Mouse (Mus musculus) lung, embryonic 14.5 days (tissue): Measurements from ENCODE around the gene Zfp280c. TPM values are rescaled to one million over a fixed set of nuclear protein-coding genes. Genes with fewer than 3 reads are reported as not detected.

ENCODE experiments used
- ATAC-seq: fragments of 200-750 bp; cut with Nextera tagmentation; 2 replicates; pipeline ENCODE4 v1.8.0; 2017; ENCODE audit warnings: mild to moderate bottlenecking, moderate TSS enrichment, moderate library complexity; ENCODE audit not compliant: insufficient read depth
- DNase-seq: peaks from one replicate; pipeline ENCODE4 v3.0.0-alpha.2; 2015
- H3K27ac ChIP-seq: fragments of 300-500 bp; sonication (generic); 2 replicates; pipeline ENCODE4 v1.5.1; 2014; ENCODE audit warnings: low read depth, mild to moderate bottlenecking, moderate library complexity
- H3K27me3 ChIP-seq: fragments of 300-500 bp; sonication (generic); 2 replicates; pipeline ENCODE4 v1.6.1; 2014; ENCODE audit warnings: low read length, control low read depth; ENCODE audit not compliant: insufficient read depth
- H3K36me3 ChIP-seq: fragments of 300-500 bp; sonication (generic); 2 replicates; pipeline ENCODE4 v1.6.1; 2014; ENCODE audit warnings: control low read depth; ENCODE audit not compliant: insufficient read depth
- H3K4me1 ChIP-seq: fragments of 300-500 bp; sonication (generic); 2 replicates; pipeline ENCODE4 v1.6.1; 2014; ENCODE audit warnings: antibody characterized with exemption, control low read depth; ENCODE audit not compliant: insufficient read depth
- H3K4me2 ChIP-seq: fragments of 300-500 bp; sonication (generic); 2 replicates; pipeline ENCODE4 v1.6.1; 2014; ENCODE audit warnings: mild to moderate bottlenecking
- H3K4me3 ChIP-seq: fragments of 300-500 bp; sonication (generic); 2 replicates; pipeline ENCODE4 v1.5.1; 2014; ENCODE audit warnings: low read depth, low read length
- H3K9ac ChIP-seq: fragments of 300-500 bp; sonication (generic); 2 replicates; pipeline ENCODE4 v1.6.1; 2014
- H3K9me3 ChIP-seq: fragments of 300-500 bp; sonication (generic); 2 replicates; pipeline ENCODE4 v1.6.1; 2016; ENCODE audit warnings: low read depth, low read length, control low read depth
- CTCF ChIP-seq: IDR thresholded peaks from 2 replicates; pipeline ENCODE4 v1.5.1; 2016; ENCODE audit warnings: antibody characterized with exemption, low read depth
- WGBS: fragments of 180-500 bp; shearing (Covaris S2); extraction: QIAGEN DNeasy Blood & Tissue Kit; methylation state at CpG from one replicate; pipeline ENCODE4 v1.1.7; 2014; 5-methylcytosine and 5-hydroxymethylcytosine counted together
- polyA plus RNA-seq: library from polyadenylated mRNA; unstranded; fragments of >200 nt; fragmentation: Nextera tagmentation; extraction: Ambion mirVana; gene quantifications from 2 replicates; pipeline ENCODE4 v1.2.1, GENCODE M21; 2014

Gene Zfp280c
- polyA plus RNA-seq, 1 experiment from 2014 or later = 16.4 TPM

- H3K4me1 ChIP-seq = no peaks in the 10 kb centered on the region
- TF ChIP-seq CTCF = no peak
- 80% methylated on average over 9 of the region's 9 CpGs for WGBS
- no peak overlapping the region for H3K27ac ChIP-seq
- DNase-seq (no peak), ATAC-seq (no peak)
- no peaks in the 10 kb centered on the region for H3K27me3 ChIP-seq
- peaks cover 2% of the 10 kb centered on the region; the same call in 1 of the 2 replicates for H3K36me3 ChIP-seq
- H3K4me2 ChIP-seq = no peak overlapping the region
- H3K9ac ChIP-seq = no peak overlapping the region
- no peak overlapping the region for H3K4me3 ChIP-seq
- no peaks in the 10 kb centered on the region for H3K9me3 ChIP-seq
These were observed 1.7 kb upstream of the Zfp280c start for GRCm38 (mm10) chrX:48596053-48596452.

- H3K27ac ChIP-seq = peak overlapping the region; percentile 73; the same call in 1 of the 2 replicates
- 6% methylated on average over 10 of the region's 15 CpGs for WGBS
- H3K9me3 ChIP-seq = no peaks in the 10 kb centered on the region
- ATAC-seq (peak; percentile 42; the same call in 1 of the 2 replicates), DNase-seq (peak; percentile 15)
- H3K4me1 ChIP-seq = no peaks in the 10 kb centered on the region
- no peaks in the 10 kb centered on the region for H3K27me3 ChIP-seq
- H3K4me3 ChIP-seq = peak overlapping the region; percentile 59
- peak overlapping the region; percentile 69 for H3K9ac ChIP-seq
- peak overlapping the region; percentile 58 for H3K4me2 ChIP-seq
- peaks cover 17% of the 10 kb centered on the region; the same call in 1 of the 2 replicates for H3K36me3 ChIP-seq
- no peak for TF ChIP-seq CTCF
These were observed 594 bp downstream of the Zfp280c start for GRCm38 (mm10) chrX:48593721-48594098.

- ATAC-seq (no peak), DNase-seq (no peak)
- Histone ChIP-seq H3K27me3 (no peaks in the 10 kb centered on the region), H3K27ac (no peak overlapping the region), H3K4me2 (no peak overlapping the region), H3K36me3 (peaks cover 13% of the 10 kb centered on the region), H3K4me3 (no peak overlapping the region), H3K4me1 (no peaks in the 10 kb centered on the region), H3K9ac (no peak overlapping the region), H3K9me3 (no peaks in the 10 kb centered on the region)
- TF ChIP-seq CTCF = no peak
These were observed 11.0 kb downstream of the Zfp280c start for GRCm38 (mm10) chrX:48583332-48583731.

- TF ChIP-seq CTCF = peak; percentile 87
- 32% methylated on average over 3 of the region's 3 CpGs for WGBS
- Histone ChIP-seq H3K9ac (no peak overlapping the region), H3K4me2 (no peak overlapping the region), H3K9me3 (no peaks in the 10 kb centered on the region), H3K4me3 (no peak overlapping the region), H3K27me3 (no peaks in the 10 kb centered on the region), H3K4me1 (no peaks in the 10 kb centered on the region), H3K36me3 (no peaks in the 10 kb centered on the region), H3K27ac (no peak overlapping the region)
- ATAC-seq (peak; percentile 70), DNase-seq (peak; percentile 89)
These were observed 62.1 kb downstream of the Zfp280c start for GRCm38 (mm10) chrX:48532175-48532574.

GRCm38 (mm10) chrX:48526435-48526834, 67.9 kb downstream of the Zfp280c start:
- no peak for DNase-seq
- 29% methylated on average over 2 of the region's 3 CpGs for WGBS

GRCm38 (mm10) chrX:48525866-48526265, 68.4 kb downstream of the Zfp280c start:
- Histone ChIP-seq H3K36me3 (no peaks in the 10 kb centered on the region), H3K9ac (no peak overlapping the region), H3K4me3 (no peak overlapping the region), H3K9me3 (no peaks in the 10 kb centered on the region), H3K27ac (no peak overlapping the region), H3K4me1 (no peaks in the 10 kb centered on the region), H3K4me2 (no peak overlapping the region), H3K27me3 (no peaks in the 10 kb centered on the region)
- TF ChIP-seq CTCF = no peak
- ATAC-seq (no peak), DNase-seq (peak; percentile 3)
- WGBS = 49% methylated on average over 8 of the region's 8 CpGs

More at GRCm38 (mm10) chrX:48526435-48526834, 67.9 kb downstream of the Zfp280c start:
- H3K36me3 ChIP-seq = no peaks in the 10 kb centered on the region
- no peaks in the 10 kb centered on the region for H3K27me3 ChIP-seq
- no peaks in the 10 kb centered on the region for H3K4me1 ChIP-seq
- no peak for TF ChIP-seq CTCF
- H3K9me3 ChIP-seq = no peaks in the 10 kb centered on the region
- no peak overlapping the region for H3K9ac ChIP-seq
- H3K4me3 ChIP-seq = no peak overlapping the region
- H3K4me2 ChIP-seq = no peak overlapping the region
- H3K27ac ChIP-seq = no peak overlapping the region
- ATAC-seq = no peak

- H3K9me3 ChIP-seq = no peaks in the 10 kb centered on the region
- no peaks in the 10 kb centered on the region for H3K27me3 ChIP-seq
- no peak for TF ChIP-seq CTCF
- H3K4me2 ChIP-seq = no peak overlapping the region
- WGBS = 52% methylated on average over 1 of the region's 1 CpGs
- no peaks in the 10 kb centered on the region for H3K36me3 ChIP-seq
- no peaks in the 10 kb centered on the region for H3K4me1 ChIP-seq
- H3K9ac ChIP-seq = no peak overlapping the region
- H3K27ac ChIP-seq = no peak overlapping the region
- ATAC-seq (no peak), DNase-seq (no peak)
- H3K4me3 ChIP-seq = no peak overlapping the region
These were observed 69.0 kb downstream of the Zfp280c start for GRCm38 (mm10) chrX:48525332-48525731.

- no peak overlapping the region for H3K4me3 ChIP-seq
- no peak for DNase-seq
- H3K4me1 ChIP-seq = no peaks in the 10 kb centered on the region
- no peak for ATAC-seq
- H3K36me3 ChIP-seq = no peaks in the 10 kb centered on the region
- H3K27ac ChIP-seq = no peak overlapping the region
- TF ChIP-seq CTCF = no peak
- H3K9me3 ChIP-seq = no peaks in the 10 kb centered on the region
- H3K4me2 ChIP-seq = no peak overlapping the region
- no peaks in the 10 kb centered on the region for H3K27me3 ChIP-seq
- 51% methylated on average over 3 of the region's 3 CpGs for WGBS
- H3K9ac ChIP-seq = no peak overlapping the region
These were observed 70.8 kb downstream of the Zfp280c start for GRCm38 (mm10) chrX:48523512-48523911.
